Mouse (Mus musculus) forebrain, embryonic 14.5 days (tissue): ENCODE data around the gene Gm47959. TPM values are rescaled to one million over a fixed set of nuclear protein-coding genes. Genes with fewer than 3 reads are reported as not detected.
A peak's percentile ranks its signal among the peaks of the same experiment; 100 is the strongest.

Experiments used
- ATAC-seq: fragments of 200-750 bp; cut with Nextera tagmentation; 2 replicates; pipeline ENCODE4 v1.8.0; 2017; ENCODE audit warnings: mild to moderate bottlenecking, moderate library complexity
- DNase-seq: peaks from one replicate; pipeline ENCODE4 v3.0.0-alpha.2; 2015; ENCODE audit warnings: low spot score
- H3K27ac ChIP-seq: fragments of 300-500 bp; sonication (generic); 2 replicates; pipeline ENCODE4 v1.5.1; 2014; ENCODE audit warnings: low read depth, mild to moderate bottlenecking, control low read depth, low read length, moderate library complexity
- H3K27me3 ChIP-seq: fragments of 300-500 bp; sonication (generic); replicated peaks from 2 replicates; pipeline ENCODE4 v1.6.1; 2014; ENCODE audit warnings: low read length, control low read depth, mixed read lengths; ENCODE audit not compliant: control insufficient read depth, insufficient read depth
- H3K36me3 ChIP-seq: fragments of 300-500 bp; sonication (generic); 2 replicates; pipeline ENCODE4 v1.6.1; 2014; ENCODE audit warnings: low read length, control low read depth; ENCODE audit not compliant: control insufficient read depth, insufficient read depth
- H3K4me1 ChIP-seq: fragments of 300-500 bp; sonication (generic); 2 replicates; pipeline ENCODE4 v1.6.1; 2014; ENCODE audit warnings: antibody characterized with exemption, low read length, control low read depth; ENCODE audit not compliant: control insufficient read depth, insufficient read depth
- H3K4me2 ChIP-seq: fragments of 300-500 bp; sonication (generic); 2 replicates; pipeline ENCODE4 v1.6.1; 2014; ENCODE audit warnings: mild to moderate bottlenecking, control low read depth, low read length
- H3K4me3 ChIP-seq: fragments of 300-500 bp; sonication (generic); 2 replicates; pipeline ENCODE4 v1.5.1; 2014; ENCODE audit warnings: low read depth, low read length, control low read depth
- H3K9ac ChIP-seq: fragments of 300-500 bp; sonication (generic); 2 replicates; pipeline ENCODE4 v1.6.1; 2014; ENCODE audit warnings: mild to moderate bottlenecking, low read length, control low read depth, moderate library complexity
- H3K9me3 ChIP-seq: fragments of 300-500 bp; sonication (generic); replicated peaks from 2 replicates; pipeline ENCODE4 v1.6.1; 2016; ENCODE audit warnings: low read length, control low read depth, mixed read lengths; ENCODE audit not compliant: control insufficient read depth
- WGBS: fragments of 180-500 bp; shearing (Covaris S2); extraction: QIAGEN DNeasy Blood & Tissue Kit; methylation state at CpG from one replicate; pipeline ENCODE4 v1.1.7; 2014; 5-methylcytosine and 5-hydroxymethylcytosine counted together
- polyA plus RNA-seq: library from polyadenylated mRNA; unstranded; fragments of >200 nt; fragmentation: Nextera tagmentation; extraction: Ambion mirVana; gene quantifications from 2 replicates; pipeline ENCODE4 v1.2.1, GENCODE M21; 2014

Gm47959 gene
- polyA plus RNA-seq, 1 experiment from 2014 or later = not detected

- H3K36me3 ChIP-seq = no peaks in the 10 kb centered on the region
- ATAC-seq (no peak), DNase-seq (no peak)
- no peak overlapping the region for H3K4me3 ChIP-seq
- no peaks in the 10 kb centered on the region for H3K4me1 ChIP-seq
- H3K27ac ChIP-seq = no peak overlapping the region
- no peak overlapping the region for H3K9ac ChIP-seq
- no peaks in the 10 kb centered on the region for H3K9me3 ChIP-seq
- H3K27me3 ChIP-seq = no peaks in the 10 kb centered on the region
- H3K4me2 ChIP-seq = no peak overlapping the region
Measured at GRCm38 (mm10) chr1:82977840-82978239, 22.5 kb upstream of the Gm47959 start.

- no peak for ATAC-seq
- Histone ChIP-seq H3K27me3 (no peaks in the 10 kb centered on the region), H3K4me1 (no peaks in the 10 kb centered on the region), H3K36me3 (no peaks in the 10 kb centered on the region), H3K27ac (no peak overlapping the region), H3K4me3 (no peak overlapping the region), H3K9me3 (no peaks in the 10 kb centered on the region), H3K4me2 (no peak overlapping the region), H3K9ac (no peak overlapping the region)
- DNase-seq = no peak
- WGBS = 90% methylated on average over 6 of the region's 6 CpGs
Measured at GRCm38 (mm10) chr1:82986738-82987137, 13.6 kb upstream of the Gm47959 start.

GRCm38 (mm10) chr1:82987530-82988198 lies 12.7 kb upstream of the Gm47959 start:
- Histone ChIP-seq H3K4me3 (no peak overlapping the region), H3K9me3 (no peaks in the 10 kb centered on the region), H3K27ac (no peak overlapping the region), H3K36me3 (no peaks in the 10 kb centered on the region), H3K4me1 (no peaks in the 10 kb centered on the region), H3K4me2 (no peak overlapping the region), H3K9ac (no peak overlapping the region), H3K27me3 (no peaks in the 10 kb centered on the region)
- DNase-seq (peak; percentile 87), ATAC-seq (peak; percentile 67; the same call in 1 of the 2 replicates)
- 43% methylated on average over 4 of the region's 4 CpGs for WGBS

- Histone ChIP-seq H3K9ac (no peak overlapping the region), H3K36me3 (no peaks in the 10 kb centered on the region), H3K27me3 (no peaks in the 10 kb centered on the region), H3K27ac (no peak overlapping the region), H3K4me3 (no peak overlapping the region), H3K4me1 (no peaks in the 10 kb centered on the region), H3K4me2 (no peak overlapping the region), H3K9me3 (no peaks in the 10 kb centered on the region)
- ATAC-seq (no peak), DNase-seq (no peak)
- WGBS = 72% methylated on average over 4 of the region's 4 CpGs
Measured at GRCm38 (mm10) chr1:82991062-82991461, 9.3 kb upstream of the Gm47959 start.

- Histone ChIP-seq H3K27ac (no peak overlapping the region), H3K27me3 (no peaks in the 10 kb centered on the region), H3K9ac (no peak overlapping the region), H3K36me3 (no peaks in the 10 kb centered on the region), H3K9me3 (no peaks in the 10 kb centered on the region), H3K4me2 (no peak overlapping the region), H3K4me3 (no peak overlapping the region), H3K4me1 (no peaks in the 10 kb centered on the region)
- ATAC-seq (no peak), DNase-seq (no peak)
- WGBS = 89% methylated on average over 3 of the region's 3 CpGs
Measured at GRCm38 (mm10) chr1:82991596-82991995, 8.8 kb upstream of the Gm47959 start.

- Histone ChIP-seq H3K36me3 (no peaks in the 10 kb centered on the region), H3K9me3 (no peaks in the 10 kb centered on the region), H3K27me3 (no peaks in the 10 kb centered on the region), H3K9ac (no peak overlapping the region), H3K4me2 (no peak overlapping the region), H3K4me3 (no peak overlapping the region), H3K27ac (no peak overlapping the region), H3K4me1 (no peaks in the 10 kb centered on the region)
- DNase-seq (no peak), ATAC-seq (no peak)
- WGBS = 89% methylated on average over 6 of the region's 6 CpGs
Measured at GRCm38 (mm10) chr1:82992093-82992492, 8.3 kb upstream of the Gm47959 start.

- no peak overlapping the region for H3K4me3 ChIP-seq
- DNase-seq (no peak), ATAC-seq (no peak)
- H3K4me1 ChIP-seq = no peaks in the 10 kb centered on the region
- no peaks in the 10 kb centered on the region for H3K9me3 ChIP-seq
- H3K27me3 ChIP-seq = no peaks in the 10 kb centered on the region
- H3K36me3 ChIP-seq = no peaks in the 10 kb centered on the region
- WGBS = 94% methylated on average over 3 of the region's 3 CpGs
- no peak overlapping the region for H3K27ac ChIP-seq
- no peak overlapping the region for H3K4me2 ChIP-seq
- H3K9ac ChIP-seq = no peak overlapping the region
Measured at GRCm38 (mm10) chr1:82993947-82994346, 6.4 kb upstream of the Gm47959 start.

GRCm38 (mm10) chr1:83006218-83007179 lies 6.2 kb downstream of the Gm47959 start:
- H3K27ac ChIP-seq = no peak overlapping the region
- no peaks in the 10 kb centered on the region for H3K36me3 ChIP-seq
- WGBS = 89% methylated on average over 8 of the region's 8 CpGs
- H3K9ac ChIP-seq = no peak overlapping the region
- no peaks in the 10 kb centered on the region for H3K4me1 ChIP-seq
- no peak for ATAC-seq
- no peak overlapping the region for H3K4me3 ChIP-seq
- no peaks in the 10 kb centered on the region for H3K9me3 ChIP-seq
- H3K4me2 ChIP-seq = no peak overlapping the region
- H3K27me3 ChIP-seq = no peaks in the 10 kb centered on the region
- DNase-seq = no peak

- Histone ChIP-seq H3K9ac (no peak overlapping the region), H3K4me3 (no peak overlapping the region), H3K27ac (no peak overlapping the region), H3K9me3 (no peaks in the 10 kb centered on the region), H3K4me1 (no peaks in the 10 kb centered on the region), H3K36me3 (no peaks in the 10 kb centered on the region), H3K4me2 (no peak overlapping the region), H3K27me3 (no peaks in the 10 kb centered on the region)
- 75% methylated on average over 6 of the region's 6 CpGs for WGBS
- ATAC-seq = peak; percentile 75; the same call in 1 of the 2 replicates
- DNase-seq = peak; percentile 63
Measured at GRCm38 (mm10) chr1:83007471-83007870, 7.1 kb downstream of the Gm47959 start.
